Mouse (Mus musculus): Measurements from ENCODE around the gene 9330161L09Rik. TPM values are rescaled to one million over a fixed set of nuclear protein-coding genes. Genes with fewer than 3 reads are reported as not detected.

Gene 9330161L09Rik
- polyA plus RNA-seq, 1 experiment from 2014 or later = 0.30 TPM

- Histone ChIP-seq H3K9me3 (ENCODE audit: control insufficient read depth, low read length) (no peaks in the 10 kb centered on the region), H3K9ac (ENCODE audit: low read length) (no peak overlapping the region), H3K4me1 (replicated peaks; ENCODE audit: control insufficient read depth, insufficient read depth, low read length) (no peaks in the 10 kb centered on the region), H3K27ac (ENCODE audit: low read length) (no peak overlapping the region), H3K36me3 (ENCODE audit: control insufficient read depth, insufficient read depth, low read length) (no peaks in the 10 kb centered on the region), H3K27me3 (ENCODE audit: control insufficient read depth, insufficient read depth, low read depth, low read length) (no peaks in the 10 kb centered on the region), H3K4me2 (ENCODE audit: low read depth, low read length) (no peak overlapping the region), H3K4me3 (ENCODE audit: low read length) (no peak overlapping the region)
- WGBS = 76% methylated on average over 8 of the region's 8 CpGs
- ATAC-seq (ENCODE audit: low read depth) = no peak
These were observed 46.8 kb downstream of the 9330161L09Rik start for GRCm38 (mm10) chr12:103360812-103361211.

GRCm38 (mm10) chr12:103358951-103359801 lies 48.4 kb downstream of the 9330161L09Rik start:
- H3K9ac ChIP-seq (ENCODE audit: low read length) = no peak overlapping the region
- no peaks in the 10 kb centered on the region for H3K4me1 ChIP-seq (replicated peaks; ENCODE audit: control insufficient read depth, insufficient read depth, low read length)
- no peaks in the 10 kb centered on the region for H3K9me3 ChIP-seq (ENCODE audit: control insufficient read depth, low read length)
- H3K36me3 ChIP-seq (ENCODE audit: control insufficient read depth, insufficient read depth, low read length) = no peaks in the 10 kb centered on the region
- no peak overlapping the region for H3K27ac ChIP-seq (ENCODE audit: low read length)
- no peak overlapping the region for H3K4me3 ChIP-seq (ENCODE audit: low read length)
- 40% methylated on average over 4 of the region's 4 CpGs for WGBS
- H3K27me3 ChIP-seq (ENCODE audit: control insufficient read depth, insufficient read depth, low read depth, low read length) = no peaks in the 10 kb centered on the region
- no peak overlapping the region for H3K4me2 ChIP-seq (ENCODE audit: low read depth, low read length)
- no peak for ATAC-seq (ENCODE audit: low read depth)

DNA sequence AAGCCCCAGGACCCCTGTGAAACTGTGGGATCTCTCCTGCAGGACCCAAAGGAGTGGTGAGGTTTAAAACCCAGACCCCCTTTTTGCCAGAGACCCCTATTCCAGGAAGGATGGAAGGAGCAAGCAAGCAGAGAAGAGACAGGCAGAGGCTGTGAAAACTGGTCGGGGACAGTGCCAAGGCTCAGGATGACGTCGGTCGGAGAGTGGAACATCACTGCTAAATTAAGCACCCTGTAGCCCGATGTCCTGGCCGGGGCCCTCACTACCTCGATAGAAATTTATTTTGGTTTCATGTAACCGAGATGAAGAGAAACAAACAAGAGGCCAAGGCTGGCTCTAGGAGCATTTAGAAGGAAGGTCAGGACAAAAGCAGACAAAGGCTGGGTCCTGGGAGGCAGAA lies 49.4 kb downstream of the 9330161L09Rik start:
- no peaks in the 10 kb centered on the region for H3K27me3 ChIP-seq (ENCODE audit: control insufficient read depth, insufficient read depth, low read depth, low read length)
- H3K4me1 ChIP-seq (replicated peaks; ENCODE audit: control insufficient read depth, insufficient read depth, low read length) = no peaks in the 10 kb centered on the region
- no peak overlapping the region for H3K4me2 ChIP-seq (ENCODE audit: low read depth, low read length)
- H3K27ac ChIP-seq (ENCODE audit: low read length) = no peak overlapping the region
- no peak overlapping the region for H3K9ac ChIP-seq (ENCODE audit: low read length)
- ATAC-seq (ENCODE audit: low read depth) = no peak
- WGBS = 54% methylated on average over 8 of the region's 8 CpGs
- no peak overlapping the region for H3K4me3 ChIP-seq (ENCODE audit: low read length)
- no peaks in the 10 kb centered on the region for H3K9me3 ChIP-seq (ENCODE audit: control insufficient read depth, low read length)
- H3K36me3 ChIP-seq (ENCODE audit: control insufficient read depth, insufficient read depth, low read length) = no peaks in the 10 kb centered on the region

Other genes starting within 250 kb of the 9330161L09Rik start
- gene Prima1, start 165.7 kb downstream of the 9330161L09Rik start, polyA plus RNA-seq (2015; fragmentation: Nextera tagmentation; extraction: Ambion mirVana) = 0.23 and 0.25 TPM in 2 replicates
- gene Fam181a, start 96.8 kb downstream of the 9330161L09Rik start, polyA plus RNA-seq (2015; fragmentation: Nextera tagmentation; extraction: Ambion mirVana) = 0.43 TPM in 1 of 2 replicates, not detected in the other
- gene Asb2, start 51.8 kb downstream of the 9330161L09Rik start, polyA plus RNA-seq (2015; fragmentation: Nextera tagmentation; extraction: Ambion mirVana) = 8.3 and 8.4 TPM in 2 replicates
- gene Otub2, start 19.1 kb downstream of the 9330161L09Rik start, polyA plus RNA-seq (2015; fragmentation: Nextera tagmentation; extraction: Ambion mirVana) = 7.2 and 8.2 TPM in 2 replicates
- gene Ddx24, start 18.0 kb upstream of the 9330161L09Rik start, polyA plus RNA-seq (2015; fragmentation: Nextera tagmentation; extraction: Ambion mirVana) = 82.1 and 90.0 TPM in 2 replicates
- gene Ifi27, start 26.4 kb upstream of the 9330161L09Rik start, polyA plus RNA-seq (2015; fragmentation: Nextera tagmentation; extraction: Ambion mirVana) = 55.8 and 60.2 TPM in 2 replicates
- 6.9 and 11.5 TPM in 2 replicates for gene Ifi27l2a, start 35.9 kb upstream of the 9330161L09Rik start, polyA plus RNA-seq (2015; fragmentation: Nextera tagmentation; extraction: Ambion mirVana)
- gene Ifi27l2b, start 49.4 kb upstream of the 9330161L09Rik start, polyA plus RNA-seq (2015; fragmentation: Nextera tagmentation; extraction: Ambion mirVana) = not detected in 2 replicates
- gene Ppp4r4, start 124.5 kb upstream of the 9330161L09Rik start, polyA plus RNA-seq (2015; fragmentation: Nextera tagmentation; extraction: Ambion mirVana) = 2.2 and 3.5 TPM in 2 replicates
- gene Serpina10, start 223.6 kb upstream of the 9330161L09Rik start, polyA plus RNA-seq (2015; fragmentation: Nextera tagmentation; extraction: Ambion mirVana) = 0.49 TPM in 1 of 2 replicates, not detected in the other
- gene Serpina6, start 249.4 kb upstream of the 9330161L09Rik start, polyA plus RNA-seq (2015; fragmentation: Nextera tagmentation; extraction: Ambion mirVana) = 1.9 and 17.1 TPM in 2 replicates

Data from lung, embryonic 16.5 days (tissue).